Mouse (Mus musculus): ENCODE measurements around the gene Dgcr6. TPM values are rescaled to one million over a fixed set of nuclear protein-coding genes. Genes with fewer than 3 reads are reported as not detected.

Gene Dgcr6
- polyA plus RNA-seq, 1 experiment, result 315 TPM

- H3K36me3 ChIP-seq (ENCODE audit: control insufficient read depth, insufficient read depth, low read length), result no peaks in the 10 kb centered on the region
- H3K27me3 ChIP-seq (ENCODE audit: control insufficient read depth, insufficient read depth, low read length), result no peaks in the 10 kb centered on the region
- H3K4me3 ChIP-seq (ENCODE audit: control insufficient read depth, low read depth, low read length), result no peak overlapping the region
- no peak overlapping the region for H3K27ac ChIP-seq (ENCODE audit: control insufficient read depth, insufficient read depth, low read depth, low read length)
- peaks cover 2% of the 10 kb centered on the region; the same call in 1 of the 2 replicates for H3K4me1 ChIP-seq (ENCODE audit: control insufficient read depth, insufficient read depth, low read length)
- no peak for TF ChIP-seq CTCF (IDR thresholded peaks at IDR 0.05; ENCODE audit: control insufficient read depth, insufficient read depth, insufficient replicate concordance, low read depth, low read length)
These were observed 65.6 kb downstream of the Dgcr6 start for GRCm38 (mm10) chr16:18118285-18118684.

DNA sequence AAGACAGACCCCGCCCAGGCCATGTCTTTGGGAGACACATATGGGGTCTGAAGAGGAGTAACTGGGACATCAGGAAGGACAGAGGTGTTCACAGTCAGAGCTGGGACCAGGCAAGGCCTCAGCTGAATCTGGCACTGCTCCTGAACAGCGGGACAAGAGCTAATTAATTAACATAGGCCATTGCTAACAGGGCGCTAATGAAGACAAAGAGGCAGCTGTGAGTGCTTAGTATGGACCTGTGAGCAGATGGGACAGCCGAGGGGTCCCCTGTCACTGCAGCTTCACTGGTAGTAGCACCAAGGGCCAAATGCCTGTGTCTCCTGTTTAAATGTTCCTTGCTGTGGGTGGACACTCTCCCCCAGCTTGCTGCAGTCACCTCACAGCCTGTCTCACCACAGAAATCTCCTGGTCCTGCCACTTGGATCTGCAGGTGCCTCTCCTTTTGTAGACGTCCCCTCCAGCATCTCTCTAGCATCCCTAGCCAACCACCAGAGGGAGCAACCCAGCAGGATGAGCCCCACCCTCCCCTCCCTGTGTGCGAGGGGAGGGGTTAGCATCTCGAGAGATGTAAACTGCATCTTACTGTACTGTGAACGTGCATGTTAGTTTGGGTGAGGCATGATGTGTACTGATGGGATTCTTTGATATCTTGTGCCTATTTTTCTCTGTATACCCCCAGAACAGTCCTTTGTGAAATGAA lies 66.5 kb downstream of the Dgcr6 start:
- TF ChIP-seq CTCF (IDR thresholded peaks at IDR 0.05; ENCODE audit: control insufficient read depth, insufficient read depth, insufficient replicate concordance, low read depth, low read length) (peak; percentile 53; the same call in 1 of the 2 replicates), POLR2A (IDR thresholded peaks at IDR 0.05; ENCODE audit: control insufficient read depth, low read depth, low read length) (no peak)
- Histone ChIP-seq H3K36me3 (ENCODE audit: control insufficient read depth, insufficient read depth, low read length) (no peaks in the 10 kb centered on the region), H3K27me3 (ENCODE audit: control insufficient read depth, insufficient read depth, low read length) (no peaks in the 10 kb centered on the region), H3K27ac (ENCODE audit: control insufficient read depth, insufficient read depth, low read depth, low read length) (no peak overlapping the region), H3K4me3 (ENCODE audit: control insufficient read depth, low read depth, low read length) (no peak overlapping the region), H3K4me1 (ENCODE audit: control insufficient read depth, insufficient read depth, low read length) (no peaks in the 10 kb centered on the region)

Other genes with a start within 250 kb of the Dgcr6 start
- 4.5 and 5.6 TPM in 2 replicates for gene B830017H08Rik, start 219.7 kb upstream of the Dgcr6 start, polyA plus RNA-seq (2012; rRNA removed)
- 13.9 and 17.9 TPM in 2 replicates for gene Car15, start 214.5 kb upstream of the Dgcr6 start, polyA plus RNA-seq (2012; rRNA removed)
- gene Gm20518, start 161.2 kb upstream of the Dgcr6 start, polyA plus RNA-seq (2012; rRNA removed), result 3.1 and 3.2 TPM in 2 replicates
- 175 and 177 TPM in 2 replicates for gene Tssk1, start 158.6 kb upstream of the Dgcr6 start, polyA plus RNA-seq (2012; rRNA removed)
- gene Dgcr2, start 154.3 kb upstream of the Dgcr6 start, polyA plus RNA-seq (2012; rRNA removed), result 259 and 263 TPM in 2 replicates
- 845 and 898 TPM in 2 replicates for gene Tssk2, start 154.2 kb upstream of the Dgcr6 start, polyA plus RNA-seq (2012; rRNA removed)
- gene Ess2, start 141.5 kb upstream of the Dgcr6 start, polyA plus RNA-seq (2012; rRNA removed), result 27.2 and 28.3 TPM in 2 replicates
- gene Gsc2, start 137.8 kb upstream of the Dgcr6 start, polyA plus RNA-seq (2012; rRNA removed), result 7.7 and 8.9 TPM in 2 replicates
- gene Slc25a1, start 124.6 kb upstream of the Dgcr6 start, polyA plus RNA-seq (2012; rRNA removed), result 45.4 and 52.8 TPM in 2 replicates
- gene Vpreb2, start 72.4 kb upstream of the Dgcr6 start, polyA plus RNA-seq (2012; rRNA removed), result not detected in 2 replicates
- 4.4 and 5.1 TPM in 2 replicates for gene Prodh, start 37.3 kb downstream of the Dgcr6 start, polyA plus RNA-seq (2012; rRNA removed)
- gene Rtn4r, start 74.8 kb downstream of the Dgcr6 start, polyA plus RNA-seq (2012; rRNA removed), result 0.11 and 0.18 TPM in 2 replicates
- gene Ccdc188, start 165.0 kb downstream of the Dgcr6 start, polyA plus RNA-seq (2012; rRNA removed), result 103 and 117 TPM in 2 replicates
- gene Zdhhc8, start 182.3 kb downstream of the Dgcr6 start, polyA plus RNA-seq (2012; rRNA removed), result 4.3 and 5.5 TPM in 2 replicates
- 23.5 and 24.9 TPM in 2 replicates for gene Trmt2a, start 195.8 kb downstream of the Dgcr6 start, polyA plus RNA-seq (2012; rRNA removed)
- 64.4 and 76.0 TPM in 2 replicates for gene Ranbp1, start 195.9 kb downstream of the Dgcr6 start, polyA plus RNA-seq (2012; rRNA removed)
- gene Gm49776, start 205.5 kb downstream of the Dgcr6 start, polyA plus RNA-seq (2012; rRNA removed), result 0.38 and 0.58 TPM in 2 replicates
- 23.3 and 28.9 TPM in 2 replicates for gene Dgcr8, start 236.4 kb downstream of the Dgcr6 start, polyA plus RNA-seq (2012; rRNA removed)

All from testis, adult 2 months (tissue).